Mouse (Mus musculus) heart, embryonic 16.5 days (tissue): ENCODE data around the gene Lpar6. TPM values are rescaled to one million over a fixed set of nuclear protein-coding genes. Genes with fewer than 3 reads are reported as not detected.

Source experiments
- ATAC-seq: fragments of 200-750 bp; cut with Nextera tagmentation; replicated peaks from 2 replicates; pipeline ENCODE4 v1.8.0; 2017; ENCODE audit warnings: moderate number of reproducible peaks; ENCODE audit not compliant: insufficient read depth, low FRiP score; ENCODE audit errors: extremely low read depth
- H3K27ac ChIP-seq: fragments of 300-500 bp; sonication (generic); 2 replicates; pipeline ENCODE4 v1.5.1; 2014; ENCODE audit warnings: mild to moderate bottlenecking, low read length, control low read depth, moderate library complexity
- H3K27me3 ChIP-seq: fragments of 300-500 bp; sonication (generic); 2 replicates; pipeline ENCODE4 v1.6.1; 2014; ENCODE audit warnings: low read length, mixed read lengths; ENCODE audit not compliant: control insufficient read depth, insufficient read depth
- H3K36me3 ChIP-seq: fragments of 300-500 bp; sonication (generic); 2 replicates; pipeline ENCODE4 v1.6.1; 2014; ENCODE audit not compliant: control insufficient read depth, insufficient read depth
- H3K4me1 ChIP-seq: fragments of 300-500 bp; sonication (generic); 2 replicates; pipeline ENCODE4 v1.6.1; 2014; ENCODE audit warnings: low read length, mixed read lengths; ENCODE audit not compliant: control insufficient read depth, insufficient read depth
- H3K4me2 ChIP-seq: fragments of 300-500 bp; sonication (generic); 2 replicates; pipeline ENCODE4 v1.6.1; 2014; ENCODE audit warnings: low read depth, mild to moderate bottlenecking, control low read depth, low read length
- H3K4me3 ChIP-seq: fragments of 300-500 bp; sonication (generic); 2 replicates; pipeline ENCODE4 v1.5.1; 2014; ENCODE audit warnings: mild to moderate bottlenecking, control low read depth, low read length
- H3K9ac ChIP-seq: fragments of 300-500 bp; sonication (generic); 2 replicates; pipeline ENCODE4 v1.6.1; 2014; ENCODE audit warnings: low read length, control low read depth
- H3K9me3 ChIP-seq: fragments of 300-500 bp; sonication (generic); replicated peaks from 2 replicates; pipeline ENCODE4 v1.6.1; 2016; ENCODE audit warnings: low read length; ENCODE audit not compliant: control insufficient read depth
- WGBS: fragments of 180-500 bp; shearing (Covaris S2); extraction: QIAGEN DNeasy Blood & Tissue Kit; methylation state at CpG from one replicate; pipeline ENCODE4 v1.1.7; 2014; 5-methylcytosine and 5-hydroxymethylcytosine counted together
- polyA plus RNA-seq: library from polyadenylated mRNA; unstranded; fragments of >200 nt; fragmentation: Nextera tagmentation; extraction: Ambion mirVana; gene quantifications from 2 replicates; pipeline ENCODE4 v1.2.1, GENCODE M21; 2015

The Lpar6 gene
- polyA plus RNA-seq, 1 experiment from 2014 or later: 9.4 TPM

DNA sequence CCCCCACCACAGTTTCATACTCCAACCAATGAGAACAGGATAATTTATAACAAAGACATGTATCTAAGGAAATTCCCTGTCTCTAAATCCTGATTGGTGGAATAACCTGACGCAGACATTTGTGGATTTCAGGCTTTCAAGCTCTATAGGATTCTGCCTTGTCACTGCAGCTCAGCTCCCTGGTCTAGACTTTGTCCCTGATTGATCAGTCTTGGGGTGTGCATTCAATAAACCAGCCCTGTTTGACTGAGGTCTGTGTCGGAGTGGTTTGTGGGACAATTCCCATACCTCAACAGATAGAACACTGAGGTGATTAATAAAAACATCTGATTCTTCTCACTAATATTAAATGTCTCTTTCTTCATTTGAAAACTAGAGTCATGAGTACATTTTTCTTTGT, 12.4 kb downstream of the Lpar6 start:
- WGBS: 96% methylated on average over 2 of the region's 2 CpGs
- Histone ChIP-seq H3K9me3 (no peaks in the 10 kb centered on the region), H3K4me3 (no peak overlapping the region)

GRCm38 (mm10) chr14:73252276-73252675, 14.6 kb downstream of the Lpar6 start:
- Histone ChIP-seq H3K4me2 (no peak overlapping the region), H3K9me3 (no peaks in the 10 kb centered on the region), H3K4me3 (no peak overlapping the region), H3K36me3 (no peaks in the 10 kb centered on the region), H3K4me1 (no peaks in the 10 kb centered on the region), H3K9ac (no peak overlapping the region), H3K27me3 (no peaks in the 10 kb centered on the region), H3K27ac (no peak overlapping the region; the same call in 1 of the 2 replicates)
- 85% methylated on average over 2 of the region's 2 CpGs for WGBS
- ATAC-seq: no peak

More for the DNA sequence above, 12.4 kb downstream of the Lpar6 start:
- ATAC-seq: no peak
- H3K27me3 ChIP-seq: no peaks in the 10 kb centered on the region
- no peaks in the 10 kb centered on the region for H3K36me3 ChIP-seq
- H3K27ac ChIP-seq: no peak overlapping the region
- no peak overlapping the region for H3K4me2 ChIP-seq
- H3K4me1 ChIP-seq: no peaks in the 10 kb centered on the region
- H3K9ac ChIP-seq: no peak overlapping the region

GRCm38 (mm10) chr14:73253453-73254251, 16.0 kb downstream of the Lpar6 start:
- Histone ChIP-seq H3K4me2 (no peak overlapping the region), H3K4me3 (no peak overlapping the region), H3K9ac (no peak overlapping the region), H3K27ac (no peak overlapping the region), H3K27me3 (no peaks in the 10 kb centered on the region), H3K9me3 (no peaks in the 10 kb centered on the region), H3K36me3 (no peaks in the 10 kb centered on the region), H3K4me1 (no peaks in the 10 kb centered on the region; the same call in 1 of the 2 replicates)
- WGBS: 63% methylated on average over 6 of the region's 6 CpGs
- ATAC-seq: no peak

- Histone ChIP-seq H3K4me3 (no peak overlapping the region), H3K9ac (no peak overlapping the region), H3K4me1 (no peaks in the 10 kb centered on the region; the same call in 1 of the 2 replicates), H3K27ac (no peak overlapping the region), H3K4me2 (no peak overlapping the region), H3K27me3 (no peaks in the 10 kb centered on the region), H3K36me3 (no peaks in the 10 kb centered on the region), H3K9me3 (no peaks in the 10 kb centered on the region)
- ATAC-seq: no peak
- WGBS: 77% methylated on average over 4 of the region's 4 CpGs
Measured at GRCm38 (mm10) chr14:73254412-73254811, 16.7 kb downstream of the Lpar6 start.

DNA sequence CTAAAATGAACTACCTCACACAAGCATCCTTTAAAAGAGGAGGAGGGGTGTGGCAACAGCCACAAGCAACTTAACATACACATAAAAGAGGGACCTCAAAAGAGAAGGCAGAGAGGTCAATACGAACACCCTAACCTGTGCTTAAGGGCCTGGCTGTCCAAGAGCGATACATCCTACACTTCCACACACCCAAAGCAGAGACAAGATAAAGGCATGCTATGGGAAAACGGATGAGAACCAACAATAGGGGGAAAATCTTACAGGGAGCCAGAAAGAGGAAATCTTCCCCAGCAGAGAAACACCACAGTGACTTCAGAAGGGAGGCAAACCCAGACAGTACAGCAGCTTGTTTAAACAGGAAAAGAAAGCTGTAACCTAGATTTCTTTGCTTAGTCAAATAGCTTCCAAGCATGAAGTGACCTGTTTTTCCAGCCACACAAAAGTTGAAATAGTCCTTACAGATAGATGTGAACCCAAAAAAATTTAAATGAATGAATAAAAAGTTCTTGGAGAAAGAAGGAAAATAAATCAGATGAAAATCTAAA, 17.8 kb downstream of the Lpar6 start:
- no peak overlapping the region for H3K9ac ChIP-seq
- no peaks in the 10 kb centered on the region for H3K27me3 ChIP-seq
- 58% methylated on average over 3 of the region's 3 CpGs for WGBS
- H3K4me1 ChIP-seq: no peaks in the 10 kb centered on the region; the same call in 1 of the 2 replicates
- H3K36me3 ChIP-seq: no peaks in the 10 kb centered on the region
- no peak overlapping the region for H3K4me3 ChIP-seq
- H3K27ac ChIP-seq: peak overlapping the region; percentile 53; the same call in 1 of the 2 replicates
- ATAC-seq: no peak
- H3K9me3 ChIP-seq: no peaks in the 10 kb centered on the region
- no peak overlapping the region for H3K4me2 ChIP-seq

- Histone ChIP-seq H3K9me3 (no peaks in the 10 kb centered on the region), H3K27ac (no peak overlapping the region), H3K27me3 (no peaks in the 10 kb centered on the region), H3K36me3 (peaks cover 3% of the 10 kb centered on the region; the same call in 1 of the 2 replicates), H3K9ac (no peak overlapping the region), H3K4me3 (no peak overlapping the region), H3K4me1 (no peaks in the 10 kb centered on the region; the same call in 1 of the 2 replicates), H3K4me2 (no peak overlapping the region)
- no peak for ATAC-seq
- WGBS: 65% methylated on average over 7 of the region's 7 CpGs
Measured at GRCm38 (mm10) chr14:73257348-73257747, 19.7 kb downstream of the Lpar6 start.

DNA sequence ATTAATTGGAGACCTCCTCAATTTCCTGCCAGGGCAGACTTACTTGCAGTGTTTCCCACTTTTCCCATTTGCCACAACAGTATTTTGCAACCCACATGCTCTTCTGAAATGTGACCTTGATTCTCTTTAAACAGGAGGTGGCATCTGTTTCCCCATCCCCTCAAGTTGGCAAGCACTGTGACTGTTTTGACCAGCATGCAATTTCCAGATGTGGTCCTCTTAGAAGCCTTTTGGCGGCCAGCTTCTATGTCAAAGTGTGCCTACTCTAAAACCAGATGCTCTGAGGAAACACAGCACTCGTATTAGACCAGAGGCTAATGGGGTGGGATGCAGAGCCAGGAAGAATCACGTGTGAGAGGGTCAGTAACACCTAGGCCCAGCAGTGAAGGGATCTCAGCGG, 20.5 kb downstream of the Lpar6 start:
- no peaks in the 10 kb centered on the region for H3K9me3 ChIP-seq
- no peak for ATAC-seq
- H3K4me1 ChIP-seq: no peaks in the 10 kb centered on the region; the same call in 1 of the 2 replicates
- no peak overlapping the region for H3K4me2 ChIP-seq
- H3K4me3 ChIP-seq: no peak overlapping the region
- H3K27me3 ChIP-seq: no peaks in the 10 kb centered on the region
- WGBS: 57% methylated on average over 4 of the region's 4 CpGs
- no peak overlapping the region for H3K9ac ChIP-seq
- no peak overlapping the region for H3K27ac ChIP-seq
- H3K36me3 ChIP-seq: peaks cover 4% of the 10 kb centered on the region; the same call in 1 of the 2 replicates

- Histone ChIP-seq H3K4me3 (no peak overlapping the region), H3K36me3 (peaks cover 18% of the 10 kb centered on the region; the same call in 1 of the 2 replicates), H3K4me1 (no peaks in the 10 kb centered on the region; the same call in 1 of the 2 replicates), H3K9me3 (peaks cover 4% of the 10 kb centered on the region; the same call in 1 of the 2 replicates), H3K27me3 (no peaks in the 10 kb centered on the region), H3K9ac (no peak overlapping the region), H3K4me2 (no peak overlapping the region), H3K27ac (no peak overlapping the region)
- 84% methylated on average over 9 of the region's 9 CpGs for WGBS
- no peak for ATAC-seq
Measured at GRCm38 (mm10) chr14:73262210-73262609, 24.5 kb downstream of the Lpar6 start.

DNA sequence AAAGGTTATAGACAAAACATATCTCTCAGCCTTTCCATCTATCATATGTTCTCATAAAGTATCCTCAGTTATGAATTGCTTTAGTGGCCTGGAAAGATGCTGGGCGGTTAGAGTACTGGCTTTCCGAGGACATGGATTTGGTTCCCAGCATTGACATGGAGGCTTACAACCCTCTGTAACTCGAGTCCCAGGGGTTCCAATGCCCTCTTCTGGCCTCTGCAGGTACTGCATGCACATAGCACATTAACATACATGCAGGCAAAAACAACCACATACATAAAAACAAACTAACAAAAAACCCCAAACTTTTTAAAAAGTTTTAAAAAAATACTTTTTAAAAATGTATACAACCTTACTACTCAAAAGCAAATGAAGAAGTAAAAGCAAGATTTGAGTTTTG, 28.5 kb downstream of the Lpar6 start:
- H3K9me3 ChIP-seq: peaks cover 4% of the 10 kb centered on the region; the same call in 1 of the 2 replicates
- no peak overlapping the region for H3K4me2 ChIP-seq
- no peaks in the 10 kb centered on the region for H3K27me3 ChIP-seq
- ATAC-seq: no peak
- no peak overlapping the region for H3K4me3 ChIP-seq
- WGBS: 75% methylated on average over 3 of the region's 3 CpGs
- H3K36me3 ChIP-seq: peaks cover 21% of the 10 kb centered on the region; the same call in 1 of the 2 replicates
- H3K27ac ChIP-seq: no peak overlapping the region
- H3K9ac ChIP-seq: no peak overlapping the region
- H3K4me1 ChIP-seq: peaks cover 5% of the 10 kb centered on the region; the same call in 1 of the 2 replicates
